In the genomic region with DNA sequence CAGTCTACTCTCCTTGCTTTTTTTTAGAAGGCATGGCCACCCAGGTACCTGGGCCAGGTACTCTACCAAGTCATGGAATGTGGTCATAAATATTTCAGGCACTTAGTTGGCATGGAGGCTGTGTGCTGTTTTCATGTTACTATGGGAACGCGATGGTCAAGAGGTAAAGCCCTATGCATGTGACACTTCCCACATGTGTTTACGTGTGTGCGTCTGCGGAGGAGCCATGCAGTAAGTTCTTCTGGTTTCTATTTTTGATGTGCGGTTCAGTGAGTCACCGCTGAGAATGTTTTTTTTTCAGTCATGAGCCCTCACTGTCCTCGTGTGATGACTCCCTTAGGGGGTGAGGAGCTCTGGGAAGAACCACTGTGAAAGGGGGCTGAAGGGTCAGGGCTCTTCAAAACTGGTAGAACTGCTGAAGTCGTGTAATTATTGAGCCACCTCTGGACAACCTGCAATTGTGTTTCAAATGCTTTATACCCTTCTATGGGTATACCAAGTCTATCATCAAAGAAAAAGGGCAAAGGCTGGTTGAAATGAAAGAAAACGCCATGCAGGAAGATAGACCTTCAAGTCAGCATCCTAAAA, we compare ENCODE assay signal across 20 mouse cellular contexts. TPM values are rescaled to one million over a fixed set of nuclear protein-coding genes. Genes with fewer than 3 reads are reported as not detected.
A peak's percentile ranks its signal among the peaks of the same experiment; 100 is the strongest.
DNase-seq lines count a peak whose midpoint lies in the region; ATAC-seq lines count a peak whose summit lies in the region.
"Had no signal": no experiment of that assay in that cellular context is flagged by ENCODE, and none has a peak within 500 bp of the region (broad histone marks: within the 10 kb centered on the region; RNA-seq: fewer than 3 reads in every experiment).

No protein-coding gene starts in this region.

- H3K9me3 ChIP-seq in midbrain, embryonic 11.5 days (ENCODE audit: control insufficient read depth, low read length), result no peaks in the 10 kb centered on the region
- H3K9me3 ChIP-seq in midbrain, embryonic 15.5 days, result no peaks in the 10 kb centered on the region
- H3K9me3 ChIP-seq in forebrain, embryonic 12.5 days, result no peaks in the 10 kb centered on the region
- H3K9me3 ChIP-seq: hindbrain, embryonic 12.5 days; intestine, embryonic 15.5 days; kidney, embryonic 15.5 days; limb, embryonic 12.5 days; neural tube, embryonic 12.5 days had no signal

- no peaks in the 10 kb centered on the region for H3K4me1 ChIP-seq in midbrain, embryonic 11.5 days (ENCODE audit: control insufficient read depth, insufficient read depth, low read length)
- 0 out of 2 replicates have a peak, but pooled peaks cover 2% of the 10 kb centered on the region for H3K4me1 ChIP-seq in midbrain, embryonic 15.5 days
- H3K4me1 ChIP-seq in forebrain, embryonic 12.5 days, result 0 out of 2 replicates have a peak, but pooled peaks cover 3% of the 10 kb centered on the region
- H3K4me1 ChIP-seq: hindbrain, embryonic 12.5 days; intestine, embryonic 15.5 days; kidney, embryonic 15.5 days had no signal

- 90% methylated on average over 10 of the region's 10 CpGs for WGBS in midbrain, embryonic 11.5 days
- 89% methylated on average over 10 of the region's 10 CpGs for WGBS in midbrain, embryonic 15.5 days
- WGBS in forebrain, embryonic 12.5 days, result 89% methylated on average over 10 of the region's 10 CpGs

- no peak overlapping the region for H3K4me2 ChIP-seq in midbrain, embryonic 11.5 days
- H3K4me2 ChIP-seq in midbrain, embryonic 15.5 days, result no peak overlapping the region
- no peak overlapping the region for H3K4me2 ChIP-seq in forebrain, embryonic 12.5 days
- H3K4me2 ChIP-seq: hindbrain, embryonic 12.5 days; intestine, embryonic 15.5 days; kidney, embryonic 15.5 days; limb, embryonic 12.5 days; neural tube, embryonic 12.5 days had no signal

- no peak overlapping the region for H3K27ac ChIP-seq in midbrain, embryonic 11.5 days (ENCODE audit: low read depth, low read length)
- no peak overlapping the region for H3K27ac ChIP-seq in midbrain, embryonic 15.5 days
- no peak overlapping the region for H3K27ac ChIP-seq in forebrain, embryonic 12.5 days
- H3K27ac ChIP-seq: hindbrain, embryonic 12.5 days; intestine, embryonic 15.5 days; kidney, embryonic 15.5 days; layer of hippocampus, adult 2 months; limb, embryonic 12.5 days; liver, embryonic 14.5 days; neural tube, embryonic 12.5 days had no signal

- no peaks in the 10 kb centered on the region for H3K36me3 ChIP-seq in midbrain, embryonic 11.5 days (ENCODE audit: control insufficient read depth, insufficient read depth, low read length)
- H3K36me3 ChIP-seq in midbrain, embryonic 15.5 days (replicated peaks), result no peaks in the 10 kb centered on the region
- no peaks in the 10 kb centered on the region for H3K36me3 ChIP-seq in forebrain, embryonic 12.5 days (replicated peaks)
- H3K36me3 ChIP-seq: hindbrain, embryonic 12.5 days; intestine, embryonic 15.5 days; kidney, embryonic 15.5 days; limb, embryonic 12.5 days; neural tube, embryonic 12.5 days had no signal

- no peaks in the 10 kb centered on the region for H3K27me3 ChIP-seq in midbrain, embryonic 11.5 days (ENCODE audit: control insufficient read depth, insufficient read depth, low read length)
- H3K27me3 ChIP-seq in midbrain, embryonic 15.5 days (replicated peaks), result 0 out of 2 replicates have a peak, but pooled peaks cover 5% of the 10 kb centered on the region
- H3K27me3 ChIP-seq in forebrain, embryonic 12.5 days, result peaks cover 8% of the 10 kb centered on the region; the same call in 1 of the 2 replicates
- H3K27me3 ChIP-seq: hindbrain, embryonic 12.5 days; intestine, embryonic 15.5 days; limb, embryonic 12.5 days; neural tube, embryonic 12.5 days had no signal

- H3K4me3 ChIP-seq in midbrain, embryonic 11.5 days (ENCODE audit: low read depth, low read length), result no peak overlapping the region
- no peak overlapping the region for H3K4me3 ChIP-seq in midbrain, embryonic 15.5 days
- no peak overlapping the region for H3K4me3 ChIP-seq in forebrain, embryonic 12.5 days (replicated peaks)
- H3K4me3 ChIP-seq: hindbrain, embryonic 12.5 days; intestine, embryonic 15.5 days; kidney, embryonic 15.5 days; layer of hippocampus, adult 2 months; limb, embryonic 12.5 days; neural tube, embryonic 12.5 days had no signal

- no peak for ATAC-seq in CD4-positive, CD25-positive, alpha-beta regulatory T cell, adult 4 months
- no peak for ATAC-seq in midbrain, embryonic 11.5 days (ENCODE audit: low FRiP score)
- ATAC-seq in midbrain, embryonic 15.5 days (replicated peaks), result no peak
- peak; percentile 66 for ATAC-seq in monocyte, adult 5-6 weeks (replicated peaks; ENCODE audit: insufficient number of reproducible peaks, low FRiP score, low TSS enrichment, poor library complexity, severe bottlenecking)
- no peak for ATAC-seq in forebrain, embryonic 12.5 days (ENCODE audit: low FRiP score)
- ATAC-seq: intestine, embryonic 15.5 days had no signal

- H3K9ac ChIP-seq in midbrain, embryonic 11.5 days (ENCODE audit: low read length), result no peak overlapping the region
- H3K9ac ChIP-seq in midbrain, embryonic 15.5 days, result no peak overlapping the region
- no peak overlapping the region for H3K9ac ChIP-seq in forebrain, embryonic 12.5 days
- H3K9ac ChIP-seq: hindbrain, embryonic 12.5 days; intestine, embryonic 15.5 days; kidney, embryonic 15.5 days; limb, embryonic 12.5 days; liver, embryonic 14.5 days; neural tube, embryonic 12.5 days had no signal

- peak; percentile 19 for DNase-seq in CD4-positive, CD25-positive, alpha-beta regulatory T cell, adult 2 months (ENCODE audit: low read depth, low spot score)
- peak; percentile 49 for DNase-seq in midbrain, embryonic 11.5 days (ENCODE audit: low spot score, missing footprints)
- DNase-seq in layer of hippocampus, adult 9-11 months, result no peak
- DNase-seq in urinary bladder, postnatal 14 days (ENCODE audit: low spot score), result no peak
- DNase-seq: adrenal gland, postnatal 10 days; cerebellum, adult 9-10 months; gastrocnemius, postnatal 14 days; lung, postnatal 4 days; midbrain, embryonic 14.5 days had no signal

RNA-seq across cellular contexts. Expression of gene Tcp11l2, which starts 5.3 kb away (rescaled TPM):
- polyA plus RNA-seq in CD4-positive, CD25-positive, alpha-beta regulatory T cell, adult 4 months (2017; shearing (Covaris generic)), result 100 to 1,000 TPM; 235 to 261 TPM
- 9.4 and 10.7 TPM in 2 replicates for polyA plus RNA-seq in midbrain, embryonic 11.5 days (2014; fragmentation: Nextera tagmentation; extraction: Ambion mirVana)
- polyA plus RNA-seq in midbrain, embryonic 15.5 days (2015; fragmentation: Nextera tagmentation; extraction: Ambion mirVana), result 20.0 and 21.1 TPM in 2 replicates
- total RNA-seq in monocyte, adult 5-6 weeks (2017), result 38.5 to 76.5 TPM (median 57.3 TPM) in 3 replicates
- polyA plus RNA-seq in forebrain, embryonic 12.5 days (2016; fragmentation: Nextera tagmentation; extraction: Ambion mirVana), result 10.3 and 11.0 TPM in 2 replicates

RNA-seq across cellular contexts. Expression of gene Ckap4, which starts 37.3 kb away (rescaled TPM):
- under 1 TPM; 0.20 to 0.23 TPM for polyA plus RNA-seq in CD4-positive, CD25-positive, alpha-beta regulatory T cell, adult 4 months (2017; shearing (Covaris generic))
- 83.6 and 89.2 TPM in 2 replicates for polyA plus RNA-seq in midbrain, embryonic 11.5 days (2014; fragmentation: Nextera tagmentation; extraction: Ambion mirVana)
- polyA plus RNA-seq in midbrain, embryonic 15.5 days (2015; fragmentation: Nextera tagmentation; extraction: Ambion mirVana), result 53.2 and 56.3 TPM in 2 replicates
- total RNA-seq in monocyte, adult 5-6 weeks (2017), result 11.0 to 16.6 TPM (median 12.2 TPM) in 3 replicates
- polyA plus RNA-seq in forebrain, embryonic 12.5 days (2016; fragmentation: Nextera tagmentation; extraction: Ambion mirVana), result 72.0 and 72.2 TPM in 2 replicates

RNA-seq across cellular contexts. Expression of gene Polr3b, which starts 50.9 kb away (rescaled TPM):
- polyA plus RNA-seq in CD4-positive, CD25-positive, alpha-beta regulatory T cell, adult 4 months (2017; shearing (Covaris generic)), result 10 to 100 TPM; 21.8 to 28.6 TPM
- 16.0 and 18.0 TPM in 2 replicates for polyA plus RNA-seq in midbrain, embryonic 11.5 days (2014; fragmentation: Nextera tagmentation; extraction: Ambion mirVana)
- polyA plus RNA-seq in midbrain, embryonic 15.5 days (2015; fragmentation: Nextera tagmentation; extraction: Ambion mirVana), result 13.6 and 17.3 TPM in 2 replicates
- 19.0 to 55.1 TPM (median 25.8 TPM) in 3 replicates for total RNA-seq in monocyte, adult 5-6 weeks (2017)
- polyA plus RNA-seq in forebrain, embryonic 12.5 days (2016; fragmentation: Nextera tagmentation; extraction: Ambion mirVana), result 17.7 and 18.0 TPM in 2 replicates

Comparison
In these comparisons a context has a peak if more than half of its experiments do, and no peak if none do; other contexts are left out.
1. DNase-seq: peak in CD4-positive, CD25-positive, alpha-beta regulatory T cell, adult 2 months (single experiment) and midbrain, embryonic 11.5 days (single experiment); none in layer of hippocampus, adult 9-11 months (single experiment) and urinary bladder, postnatal 14 days (single experiment).
2. RNA of gene Tcp11l2, which starts 5.3 kb away (polyA plus RNA-seq): 235 to 261 TPM in CD4-positive, CD25-positive, alpha-beta regulatory T cell, adult 4 months; 20.0 to 21.1 TPM in midbrain, embryonic 15.5 days, 10.3 to 11.0 TPM in forebrain, embryonic 12.5 days and 9.4 to 10.7 TPM in midbrain, embryonic 11.5 days; every median in the first group is over 10 times any median in the second.
3. RNA of gene Ckap4, which starts 37.3 kb away (polyA plus RNA-seq): 83.6 to 89.2 TPM in midbrain, embryonic 11.5 days, 72.0 to 72.2 TPM in forebrain, embryonic 12.5 days and 53.2 to 56.3 TPM in midbrain, embryonic 15.5 days; 0.20 to 0.23 TPM in CD4-positive, CD25-positive, alpha-beta regulatory T cell, adult 4 months; every median in the first group is over 10 times any median in the second.